22 mouse cellular contexts compared by ENCODE assay signal in the genomic region with DNA sequence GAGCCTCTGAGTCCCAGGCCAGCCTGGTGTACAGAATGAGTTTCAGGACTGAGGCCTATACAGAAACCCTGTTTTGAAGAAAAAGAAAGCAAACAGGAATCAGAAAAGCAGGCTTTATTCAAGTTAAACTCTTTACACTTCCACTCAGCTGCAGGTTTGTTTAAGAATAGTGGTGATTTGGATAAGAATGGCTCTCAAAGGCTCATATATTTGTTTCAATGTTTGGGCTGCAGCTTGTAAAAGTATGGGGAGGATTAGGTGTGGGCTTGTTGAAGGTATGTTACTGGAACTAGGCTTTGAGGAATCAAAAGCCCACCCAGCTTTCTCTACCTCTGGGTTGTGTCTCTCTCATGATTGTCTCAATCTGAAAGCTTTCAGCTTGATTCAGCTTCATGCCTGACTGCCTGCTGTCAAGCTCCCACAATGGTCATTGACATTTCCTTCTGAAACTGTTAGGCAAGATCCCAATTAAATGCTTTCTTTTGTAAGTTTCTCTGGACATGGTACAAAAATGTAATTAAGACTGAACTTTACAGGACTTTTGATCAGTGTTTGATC. TPM values are rescaled to one million over a fixed set of nuclear protein-coding genes. Genes with fewer than 3 reads are reported as not detected.
DNase-seq lines count a peak whose midpoint lies in the region; ATAC-seq and TF ChIP-seq lines count a peak whose summit lies in the region.
"Had no signal": no experiment of that assay in that cellular context is flagged by ENCODE, and none has a peak within 500 bp of the region (broad histone marks: within the 10 kb centered on the region; RNA-seq: fewer than 3 reads in every experiment).

No protein-coding gene starts in this region.

- no peak overlapping the region for H3K9ac ChIP-seq in intestine, embryonic 14.5 days (ENCODE audit: low read length)
- H3K9ac ChIP-seq in intestine, embryonic 16.5 days (ENCODE audit: low read depth, low read length) = no peak overlapping the region
- H3K9ac ChIP-seq in forebrain, embryonic 14.5 days (ENCODE audit: low read length) = no peak overlapping the region
- H3K9ac ChIP-seq in midbrain, embryonic 16.5 days (ENCODE audit: low read depth, low read length) = no peak overlapping the region
- H3K9ac ChIP-seq: embryonic facial prominence, embryonic 12.5 days; hindbrain, embryonic 12.5 days had no signal

- no peak overlapping the region for H3K4me3 ChIP-seq in intestine, embryonic 14.5 days (ENCODE audit: low read depth, low read length)
- H3K4me3 ChIP-seq in intestine, embryonic 16.5 days (ENCODE audit: low read length) = no peak overlapping the region
- H3K4me3 ChIP-seq in forebrain, embryonic 14.5 days (ENCODE audit: low read depth, low read length) = no peak overlapping the region
- no peak overlapping the region for H3K4me3 ChIP-seq in midbrain, embryonic 16.5 days (ENCODE audit: low read depth, low read length)
- no peak overlapping the region for H3K4me3 ChIP-seq in cerebellum, adult 2 months (replicated peaks; ENCODE audit: insufficient read depth, low read depth, low read length)
- H3K4me3 ChIP-seq: embryonic facial prominence, embryonic 12.5 days; heart, embryonic 10.5 days; hindbrain, embryonic 12.5 days had no signal

- no peak overlapping the region for H3K4me2 ChIP-seq in intestine, embryonic 14.5 days (ENCODE audit: low read length)
- no peak overlapping the region for H3K4me2 ChIP-seq in intestine, embryonic 16.5 days (ENCODE audit: low read depth, low read length)
- no peak overlapping the region for H3K4me2 ChIP-seq in forebrain, embryonic 14.5 days (ENCODE audit: low read length)
- no peak overlapping the region for H3K4me2 ChIP-seq in midbrain, embryonic 16.5 days (ENCODE audit: low read length)
- H3K4me2 ChIP-seq: embryonic facial prominence, embryonic 12.5 days; hindbrain, embryonic 12.5 days had no signal

- H3K27me3 ChIP-seq in intestine, embryonic 14.5 days (replicated peaks; ENCODE audit: control insufficient read depth, insufficient read depth, low read length) = no peaks in the 10 kb centered on the region
- H3K27me3 ChIP-seq in intestine, embryonic 16.5 days (replicated peaks; ENCODE audit: control insufficient read depth, insufficient read depth, low read length) = no peaks in the 10 kb centered on the region
- no peaks in the 10 kb centered on the region for H3K27me3 ChIP-seq in forebrain, embryonic 14.5 days (replicated peaks; ENCODE audit: control insufficient read depth, insufficient read depth, low read length)
- no peaks in the 10 kb centered on the region for H3K27me3 ChIP-seq in midbrain, embryonic 16.5 days (ENCODE audit: control insufficient read depth, insufficient read depth, low read depth, low read length)
- no peaks in the 10 kb centered on the region for H3K27me3 ChIP-seq in cerebellum, adult 2 months (ENCODE audit: control insufficient read depth, insufficient read depth, low read length)
- H3K27me3 ChIP-seq: embryonic facial prominence, embryonic 12.5 days; hindbrain, embryonic 12.5 days had no signal

- no peak overlapping the region for H3K27ac ChIP-seq in intestine, embryonic 14.5 days (ENCODE audit: low read depth)
- no peak overlapping the region for H3K27ac ChIP-seq in intestine, embryonic 16.5 days (ENCODE audit: low read length)
- no peak overlapping the region; the same call in 1 of the 2 replicates for H3K27ac ChIP-seq in forebrain, embryonic 14.5 days (ENCODE audit: low read depth, low read length)
- H3K27ac ChIP-seq in midbrain, embryonic 16.5 days (ENCODE audit: low read length) = no peak overlapping the region
- H3K27ac ChIP-seq in cerebellum, adult 2 months (ENCODE audit: insufficient read depth, low read length) = no peak overlapping the region
- H3K27ac ChIP-seq: embryonic facial prominence, embryonic 12.5 days; heart, embryonic 10.5 days; hindbrain, embryonic 12.5 days had no signal

- peak; percentile 12 for DNase-seq in embryo, embryonic 10 days (ENCODE audit: low spot score)
- no peak for DNase-seq in embryo, embryonic 10.5 days (ENCODE audit: low spot score)
- peak; percentile 12 for DNase-seq in intestine, embryonic 14.5 days (ENCODE audit: low spot score)
- peak; percentile 58 for DNase-seq in forebrain, embryonic 14.5 days (ENCODE audit: low spot score)
- no peak for DNase-seq in cerebellum, adult 2 months
- DNase-seq: adrenal gland, postnatal 10 days; B cell, adult 2 months; cerebellum, adult 11-12 months; cerebellum, adult 9-11 months; gastrocnemius, postnatal 36 days; heart, adult 11 months; heart, postnatal 10 days; heart, postnatal 4 days; kidney, adult 18-20 months had no signal

- no peak for ATAC-seq in intestine, embryonic 14.5 days (replicated peaks; ENCODE audit: low FRiP score, low TSS enrichment, low read depth)
- ATAC-seq in intestine, embryonic 16.5 days = no peak
- peak; percentile 50 for ATAC-seq in forebrain, embryonic 14.5 days
- no peak for ATAC-seq in midbrain, embryonic 16.5 days
- ATAC-seq: CD4-positive, CD25-positive, alpha-beta regulatory T cell, adult 4 months; hindbrain, embryonic 16.5 days; inflammation-experienced regulatory T-cells, adult 6 months had no signal

- no peak for TF ChIP-seq CTCF in cerebellum, adult 2 months (IDR thresholded peaks at IDR 0.05; ENCODE audit: borderline replicate concordance, insufficient read depth, low read depth, low read length)

- no peaks in the 10 kb centered on the region for H3K4me1 ChIP-seq in intestine, embryonic 14.5 days (replicated peaks; ENCODE audit: control insufficient read depth, insufficient read depth, low read length)
- H3K4me1 ChIP-seq in intestine, embryonic 16.5 days (ENCODE audit: control insufficient read depth, insufficient read depth, low read length) = 0 out of 2 replicates have a peak, but pooled peaks cover 2% of the 10 kb centered on the region
- no peaks in the 10 kb centered on the region for H3K4me1 ChIP-seq in forebrain, embryonic 14.5 days (ENCODE audit: control insufficient read depth, insufficient read depth, low read length)
- no peaks in the 10 kb centered on the region for H3K4me1 ChIP-seq in midbrain, embryonic 16.5 days (ENCODE audit: control insufficient read depth, insufficient read depth, low read length)
- H3K4me1 ChIP-seq in cerebellum, adult 2 months (ENCODE audit: control insufficient read depth, insufficient read depth, low read length) = no peaks in the 10 kb centered on the region
- H3K4me1 ChIP-seq: embryonic facial prominence, embryonic 12.5 days; heart, embryonic 10.5 days; hindbrain, embryonic 12.5 days had no signal

- peaks cover 32% of the 10 kb centered on the region for H3K36me3 ChIP-seq in intestine, embryonic 14.5 days (ENCODE audit: control insufficient read depth, insufficient read depth, low read length)
- H3K36me3 ChIP-seq in intestine, embryonic 16.5 days (ENCODE audit: control insufficient read depth, insufficient read depth, low read length) = 0 out of 2 replicates have a peak, but pooled peaks cover 3% of the 10 kb centered on the region
- H3K36me3 ChIP-seq in forebrain, embryonic 14.5 days (ENCODE audit: control insufficient read depth, insufficient read depth, low read length) = peaks cover 26% of the 10 kb centered on the region
- no peaks in the 10 kb centered on the region for H3K36me3 ChIP-seq in midbrain, embryonic 16.5 days (ENCODE audit: control insufficient read depth, insufficient read depth, low read length)

- no peak for TF ChIP-seq POLR2A in cerebellum, adult 2 months (IDR thresholded peaks at IDR 0.05; ENCODE audit: borderline replicate concordance, insufficient read depth, low read length)

- H3K9me3 ChIP-seq in intestine, embryonic 14.5 days (ENCODE audit: control insufficient read depth, low read length) = no peaks in the 10 kb centered on the region
- H3K9me3 ChIP-seq in intestine, embryonic 16.5 days (ENCODE audit: control insufficient read depth, low read length) = no peaks in the 10 kb centered on the region
- H3K9me3 ChIP-seq in forebrain, embryonic 14.5 days (replicated peaks; ENCODE audit: control insufficient read depth, low read length) = no peaks in the 10 kb centered on the region
- H3K9me3 ChIP-seq in midbrain, embryonic 16.5 days (replicated peaks; ENCODE audit: control insufficient read depth, low read length, poor library complexity, severe bottlenecking) = no peaks in the 10 kb centered on the region
- H3K9me3 ChIP-seq: embryonic facial prominence, embryonic 12.5 days; heart, embryonic 10.5 days; hindbrain, embryonic 12.5 days had no signal

RNA-seq across cellular contexts. Expression of gene Caprin2, which starts 22.9 kb away (rescaled TPM):
- 11.4 and 13.7 TPM in 2 replicates for polyA plus RNA-seq in intestine, embryonic 14.5 days (2014; fragmentation: Nextera tagmentation; extraction: Ambion mirVana)
- polyA plus RNA-seq in intestine, embryonic 16.5 days (2015; fragmentation: Nextera tagmentation; extraction: Ambion mirVana) = 12.1 and 14.1 TPM in 2 replicates
- polyA plus RNA-seq in forebrain, embryonic 14.5 days (2014; fragmentation: Nextera tagmentation; extraction: Ambion mirVana) = 5.0 and 6.3 TPM in 2 replicates
- 9.3 and 11.5 TPM in 2 replicates for polyA plus RNA-seq in midbrain, embryonic 16.5 days (2015; fragmentation: Nextera tagmentation; extraction: Ambion mirVana)
- 22.3 and 25.1 TPM in 2 replicates for polyA plus RNA-seq in cerebellum, adult 2 months (2012; rRNA removed)

RNA-seq across cellular contexts. Expression of gene Sinhcaf, which starts 27.3 kb away (rescaled TPM):
- polyA plus RNA-seq in intestine, embryonic 14.5 days (2014; fragmentation: Nextera tagmentation; extraction: Ambion mirVana) = 131 and 150 TPM in 2 replicates
- polyA plus RNA-seq in intestine, embryonic 16.5 days (2015; fragmentation: Nextera tagmentation; extraction: Ambion mirVana) = 76.8 and 88.5 TPM in 2 replicates
- 137 and 152 TPM in 2 replicates for polyA plus RNA-seq in forebrain, embryonic 14.5 days (2014; fragmentation: Nextera tagmentation; extraction: Ambion mirVana)
- polyA plus RNA-seq in midbrain, embryonic 16.5 days (2015; fragmentation: Nextera tagmentation; extraction: Ambion mirVana) = 30.7 and 46.2 TPM in 2 replicates
- polyA plus RNA-seq in cerebellum, adult 2 months (2012; rRNA removed) = 1.6 and 1.8 TPM in 2 replicates

Comparison
In these comparisons a context has a peak if more than half of its experiments do, and no peak if none do; other contexts are left out.
1. DNase-seq: peak in embryo, embryonic 10 days (single experiment), intestine, embryonic 14.5 days (single experiment) and forebrain, embryonic 14.5 days (single experiment); none in embryo, embryonic 10.5 days (single experiment) and cerebellum, adult 2 months (0 of 2).
2. RNA of gene Sinhcaf, which starts 27.3 kb away (polyA plus RNA-seq): 137 to 152 TPM in forebrain, embryonic 14.5 days, 131 to 150 TPM in intestine, embryonic 14.5 days, 76.8 to 88.5 TPM in intestine, embryonic 16.5 days and 30.7 to 46.2 TPM in midbrain, embryonic 16.5 days; 1.6 to 1.8 TPM in cerebellum, adult 2 months; every median in the first group is over 10 times any median in the second.